14 mouse cellular contexts compared by ENCODE assay signal in the genomic region with DNA sequence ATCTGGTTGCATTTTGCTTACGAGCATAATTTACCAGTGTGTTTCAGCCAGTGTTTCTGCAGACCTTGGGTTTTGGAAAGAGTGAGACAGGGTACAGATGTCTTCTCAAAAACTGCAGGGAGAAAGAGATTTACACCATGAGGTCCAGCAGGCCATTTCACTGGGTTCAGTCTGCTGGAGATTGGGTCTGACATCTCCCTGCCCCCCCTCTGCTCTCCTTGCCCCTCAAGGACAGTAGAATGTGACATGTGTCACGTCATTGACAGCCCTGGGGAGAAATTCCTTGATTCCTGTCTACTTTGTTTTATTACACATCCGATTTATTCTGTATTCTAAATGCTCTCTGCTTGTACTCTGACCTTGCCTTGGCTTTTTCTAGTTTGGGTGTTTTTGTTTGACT. TPM values are rescaled to one million over a fixed set of nuclear protein-coding genes. Genes with fewer than 3 reads are reported as not detected.
A peak's percentile ranks its signal among the peaks of the same experiment; 100 is the strongest.
DNase-seq lines count a peak whose midpoint lies in the region; ATAC-seq lines count a peak whose summit lies in the region.
"Had no signal": no experiment of that assay in that cellular context is flagged by ENCODE, and none has a peak within 500 bp of the region (broad histone marks: within the 10 kb centered on the region; RNA-seq: fewer than 3 reads in every experiment).

No protein-coding gene starts in this region.

- 54% methylated on average over 3 of the region's 3 CpGs for WGBS in hindbrain, embryonic 11.5 days
- 52% methylated on average over 3 of the region's 3 CpGs for WGBS in hindbrain, embryonic 10.5 days
- WGBS in embryonic facial prominence, embryonic 10.5 days: 28% methylated on average over 3 of the region's 3 CpGs
- WGBS in forebrain, embryonic 14.5 days: 70% methylated on average over 3 of the region's 3 CpGs
- WGBS in limb, embryonic 12.5 days: 42% methylated on average over 3 of the region's 3 CpGs

- DNase-seq in hindbrain, embryonic 11.5 days (ENCODE audit: low spot score): no peak
- no peak for DNase-seq in hindbrain, embryonic 10.5 days (ENCODE audit: low spot score)
- peak; percentile 41 for DNase-seq in embryonic facial prominence, embryonic 10.5 days (ENCODE audit: low spot score)
- no peak for DNase-seq in forebrain, embryonic 14.5 days (ENCODE audit: low spot score)
- DNase-seq in MN1 (ENCODE audit: low spot score): no peak
- DNase-seq in right cerebral cortex, adult 18-20 months: no peak
- DNase-seq: cerebellum, postnatal 36 days; heart, postnatal 14 days; kidney, adult 9 months; lung, postnatal 36 days; spleen, adult 18-20 months had no signal

- H3K27me3 ChIP-seq in hindbrain, embryonic 11.5 days (ENCODE audit: control insufficient read depth, insufficient read depth, low read length): peaks cover 2% of the 10 kb centered on the region; the same call in 1 of the 2 replicates
- H3K27me3 ChIP-seq in hindbrain, embryonic 10.5 days (ENCODE audit: insufficient read depth, poor library complexity, severe bottlenecking): peaks cover 34% of the 10 kb centered on the region
- peaks cover 28% of the 10 kb centered on the region for H3K27me3 ChIP-seq in embryonic facial prominence, embryonic 10.5 days (replicated peaks; ENCODE audit: low read depth, poor library complexity, severe bottlenecking)
- no peaks in the 10 kb centered on the region for H3K27me3 ChIP-seq in forebrain, embryonic 14.5 days (replicated peaks; ENCODE audit: control insufficient read depth, insufficient read depth, low read length)
- H3K27me3 ChIP-seq in limb, embryonic 12.5 days: no peaks in the 10 kb centered on the region

- no peak for ATAC-seq in hindbrain, embryonic 11.5 days (ENCODE audit: low FRiP score)
- ATAC-seq in forebrain, embryonic 14.5 days: no peak
- no peak for ATAC-seq in limb, embryonic 12.5 days (ENCODE audit: insufficient number of reproducible peaks, insufficient read depth, low FRiP score, low TSS enrichment, low read depth)
- ATAC-seq in granulocyte monocyte progenitor cell, adult 5-6 weeks (replicated peaks; ENCODE audit: poor library complexity, severe bottlenecking): no peak
- ATAC-seq: CD4-positive, CD25-positive, alpha-beta regulatory T cell, adult 4 months had no signal

- no peak overlapping the region for H3K9ac ChIP-seq in hindbrain, embryonic 11.5 days (ENCODE audit: low read depth, low read length)
- H3K9ac ChIP-seq in forebrain, embryonic 14.5 days (ENCODE audit: low read length): no peak overlapping the region
- no peak overlapping the region for H3K9ac ChIP-seq in limb, embryonic 12.5 days (replicated peaks)

- H3K4me2 ChIP-seq in hindbrain, embryonic 11.5 days (replicated peaks; ENCODE audit: low read depth, low read length): 0 out of 2 replicates have a peak overlapping the region, but pooled peaks have one; percentile 9
- peak overlapping the region; percentile 70 for H3K4me2 ChIP-seq in forebrain, embryonic 14.5 days (ENCODE audit: low read length)
- H3K4me2 ChIP-seq in limb, embryonic 12.5 days: peak overlapping the region; percentile 75; the same call in 1 of the 2 replicates

- H3K4me3 ChIP-seq in hindbrain, embryonic 11.5 days (ENCODE audit: low read depth, low read length): no peak overlapping the region
- H3K4me3 ChIP-seq in hindbrain, embryonic 10.5 days: no peak overlapping the region
- H3K4me3 ChIP-seq in embryonic facial prominence, embryonic 10.5 days: peak overlapping the region; percentile 61; the same call in 1 of the 2 replicates
- peak overlapping the region; percentile 0; the same call in 1 of the 2 replicates for H3K4me3 ChIP-seq in forebrain, embryonic 14.5 days (ENCODE audit: low read depth, low read length)
- no peak overlapping the region for H3K4me3 ChIP-seq in limb, embryonic 12.5 days (replicated peaks)

- H3K36me3 ChIP-seq in hindbrain, embryonic 11.5 days (ENCODE audit: control insufficient read depth, insufficient read depth, low read length): no peaks in the 10 kb centered on the region
- H3K36me3 ChIP-seq in hindbrain, embryonic 10.5 days: no peaks in the 10 kb centered on the region
- H3K36me3 ChIP-seq in embryonic facial prominence, embryonic 10.5 days (replicated peaks): no peaks in the 10 kb centered on the region
- H3K36me3 ChIP-seq in forebrain, embryonic 14.5 days (ENCODE audit: control insufficient read depth, insufficient read depth, low read length): no peaks in the 10 kb centered on the region
- H3K36me3 ChIP-seq in limb, embryonic 12.5 days: no peaks in the 10 kb centered on the region

- no peak overlapping the region for H3K27ac ChIP-seq in hindbrain, embryonic 11.5 days (ENCODE audit: low read depth, low read length)
- no peak overlapping the region for H3K27ac ChIP-seq in hindbrain, embryonic 10.5 days
- peak overlapping the region; percentile 79 for H3K27ac ChIP-seq in embryonic facial prominence, embryonic 10.5 days (replicated peaks)
- H3K27ac ChIP-seq in forebrain, embryonic 14.5 days (ENCODE audit: low read depth, low read length): no peak overlapping the region
- H3K27ac ChIP-seq in limb, embryonic 12.5 days: 0 out of 2 replicates have a peak overlapping the region, but pooled peaks have one; percentile 41

- H3K9me3 ChIP-seq in hindbrain, embryonic 11.5 days (ENCODE audit: control insufficient read depth, low read length): no peaks in the 10 kb centered on the region
- H3K9me3 ChIP-seq in hindbrain, embryonic 10.5 days: no peaks in the 10 kb centered on the region
- H3K9me3 ChIP-seq in embryonic facial prominence, embryonic 10.5 days: no peaks in the 10 kb centered on the region
- no peaks in the 10 kb centered on the region for H3K9me3 ChIP-seq in forebrain, embryonic 14.5 days (replicated peaks; ENCODE audit: control insufficient read depth, low read length)
- no peaks in the 10 kb centered on the region for H3K9me3 ChIP-seq in limb, embryonic 12.5 days

- H3K4me1 ChIP-seq in hindbrain, embryonic 11.5 days (replicated peaks; ENCODE audit: control insufficient read depth, insufficient read depth, low read length): 0 out of 2 replicates have a peak, but pooled peaks cover 2% of the 10 kb centered on the region
- peaks cover 40% of the 10 kb centered on the region for H3K4me1 ChIP-seq in hindbrain, embryonic 10.5 days (replicated peaks)
- H3K4me1 ChIP-seq in embryonic facial prominence, embryonic 10.5 days: peaks cover 55% of the 10 kb centered on the region
- peaks cover 14% of the 10 kb centered on the region for H3K4me1 ChIP-seq in forebrain, embryonic 14.5 days (ENCODE audit: control insufficient read depth, insufficient read depth, low read length)
- H3K4me1 ChIP-seq in limb, embryonic 12.5 days (replicated peaks): peaks cover 35% of the 10 kb centered on the region

RNA-seq across cellular contexts. Expression of gene Sgk1, which starts 2.5 kb away (rescaled TPM):
- polyA plus RNA-seq in hindbrain, embryonic 11.5 days (2014; fragmentation: Nextera tagmentation; extraction: Ambion mirVana): 24.6 and 25.6 TPM in 2 replicates
- polyA plus RNA-seq in hindbrain, embryonic 10.5 days (2016; fragmentation: Nextera tagmentation; extraction: Ambion mirVana): 15.0 and 18.1 TPM in 2 replicates
- polyA plus RNA-seq in embryonic facial prominence, embryonic 10.5 days (2016; fragmentation: Nextera tagmentation; extraction: Ambion mirVana): 18.7 and 23.3 TPM in 2 replicates
- polyA plus RNA-seq in forebrain, embryonic 14.5 days (2014; fragmentation: Nextera tagmentation; extraction: Ambion mirVana): 26.1 and 33.8 TPM in 2 replicates
- 44.2 and 50.1 TPM in 2 replicates for polyA plus RNA-seq in limb, embryonic 12.5 days (2016; fragmentation: Nextera tagmentation; extraction: Ambion mirVana)
- total RNA-seq in granulocyte monocyte progenitor cell, adult 5-6 weeks (2014; fragmentation: Nextera tagmentation): 1.2 and 8.2 TPM in 2 replicates
- 8.5 and 12.6 TPM in 2 replicates for total RNA-seq in granulocyte monocyte progenitor cell, adult 5-6 weeks (2017)

Comparison
In these comparisons a context has a peak if more than half of its experiments do, and no peak if none do; other contexts are left out.
1. H3K27ac ChIP-seq: peak in embryonic facial prominence, embryonic 10.5 days (single experiment) and limb, embryonic 12.5 days (single experiment); none in hindbrain, embryonic 11.5 days (single experiment), hindbrain, embryonic 10.5 days (single experiment) and forebrain, embryonic 14.5 days (single experiment).
2. H3K4me2 ChIP-seq: peak in every context shown above with its lines; median percentile 75 in limb, embryonic 12.5 days; 70 in forebrain, embryonic 14.5 days; 9 in hindbrain, embryonic 11.5 days.
3. H3K4me3 ChIP-seq: peak in embryonic facial prominence, embryonic 10.5 days (single experiment) and forebrain, embryonic 14.5 days (single experiment); none in hindbrain, embryonic 11.5 days (single experiment), hindbrain, embryonic 10.5 days (single experiment) and limb, embryonic 12.5 days (single experiment).